Mouse (Mus musculus): ENCODE results near the gene Gpalpp1.

GRCm38 (mm10) chr14:76152162-76153002 lies 41.8 kb upstream of the Gpalpp1 start:
- TF ChIP-seq POLR2A (IDR thresholded peaks at IDR 0.05; ENCODE audit: borderline replicate concordance, extremely low read depth, insufficient read depth, insufficient read length, poor library complexity, severe bottlenecking) (peak; percentile 39; the same call in 1 of the 2 replicates), CTCF (IDR thresholded peaks at IDR 0.05; ENCODE audit: borderline replicate concordance, extremely low read depth, insufficient read depth, insufficient read length) (peak; percentile 56; the same call in 1 of the 2 replicates)
